Mouse (Mus musculus): Measurements from ENCODE around the gene Cxcl16. TPM values are rescaled to one million over a fixed set of nuclear protein-coding genes. Genes with fewer than 3 reads are reported as not detected.
"Not testable (repeated sequence)": the region's sequence is repeated elsewhere in the genome, so short reads cannot be mapped to it uniquely, and the experiment has no call there.

The Cxcl16 gene
- total RNA-seq (2021): 1 to 10 TPM; 2.6 to 3.1 TPM
- long read RNA-seq, experiment 1, partial matches to known transcripts: 0 of 3 reads
- long read RNA-seq, experiment 1, other reads (novel, unspliced or antisense): 0 of 3 reads
- long read RNA-seq, experiment 2, partial matches to known transcripts: 1 of 4 reads
- long read RNA-seq, experiment 2, other reads (novel, unspliced or antisense): 0 of 4 reads

GRCm38 (mm10) chr11:70459601-70460101 is at the start of gene Cxcl16:
Gene Cxcl16, minus strand, starts transcription at chr11:70459984.
- DNase-seq: peak; percentile 53
- intact Hi-C loops (cut with DNase I; ENCODE audit: low total_unique reads): loop anchor here (5.0 to 10.0 kb wide), 2 partner anchors 43 to 145 kb away; no protein-coding TSS in a partner anchor

- no peak for DNase-seq
- intact Hi-C loops (cut with DNase I; ENCODE audit: low total_unique reads): loop anchor here (5.0 kb wide), 1 partner anchor 70 kb away; no protein-coding TSS in a partner anchor
Observed at GRCm38 (mm10) chr11:70506962-70507515, 47.3 kb upstream of the Cxcl16 start.

- intact Hi-C loops (cut with DNase I; ENCODE audit: low total_unique reads): loop anchor here (5.0 kb wide), 1 partner anchor 69 kb away; no protein-coding TSS in a partner anchor
Observed at GRCm38 (mm10) chr11:70506385-70506784, 46.6 kb upstream of the Cxcl16 start.

GRCm38 (mm10) chr11:70504970-70505369 is 45.2 kb upstream of the Cxcl16 start, which contains the start of gene Tm4sf5:
Gene Tm4sf5, plus strand, starts transcription at chr11:70505244.
- intact Hi-C loops (cut with DNase I; ENCODE audit: low total_unique reads): loop anchor here (5.0 kb wide), 2 partner anchors 43 to 68 kb away; no protein-coding TSS in a partner anchor
- DNase-seq: no peak

More at GRCm38 (mm10) chr11:70506385-70506784, 46.6 kb upstream of the Cxcl16 start:
- peak; percentile 63 for DNase-seq

- DNase-seq: no peak
- intact Hi-C loops (cut with DNase I; ENCODE audit: low total_unique reads): loop anchor here (5.0 kb wide), 1 partner anchor 40 kb away; no protein-coding TSS in a partner anchor
Observed at GRCm38 (mm10) chr11:70502018-70502417, 42.2 kb upstream of the Cxcl16 start.

- DNase-seq: no peak
- intact Hi-C loops (cut with DNase I; ENCODE audit: low total_unique reads): loop anchor here (5.0 kb wide), 1 partner anchor 38 kb away; no protein-coding TSS in a partner anchor
Observed at GRCm38 (mm10) chr11:70500476-70500812, 40.7 kb upstream of the Cxcl16 start.

- intact Hi-C loops (cut with DNase I; ENCODE audit: low total_unique reads): loop anchor here (5.0 kb wide), 1 partner anchor 38 kb away; no protein-coding TSS in a partner anchor
- DNase-seq: no peak
Observed at GRCm38 (mm10) chr11:70499566-70500475, 40.0 kb upstream of the Cxcl16 start.

GRCm38 (mm10) chr11:70489684-70490083 is 29.9 kb upstream of the Cxcl16 start:
- DNase-seq: no peak
- intact Hi-C loops (cut with DNase I; ENCODE audit: low total_unique reads): no loop called here

- intact Hi-C loops (cut with DNase I; ENCODE audit: low total_unique reads): no loop called here
- peak; percentile 19 for DNase-seq
Observed at GRCm38 (mm10) chr11:70489138-70489537, 29.4 kb upstream of the Cxcl16 start.

GRCm38 (mm10) chr11:70487816-70488215 is 28.0 kb upstream of the Cxcl16 start:
- intact Hi-C loops (cut with DNase I; ENCODE audit: low total_unique reads): no loop called here
- DNase-seq: peak; percentile 43

- intact Hi-C loops (cut with DNase I; ENCODE audit: low total_unique reads): no loop called here
- no peak for DNase-seq
Observed at GRCm38 (mm10) chr11:70485498-70485897, 25.7 kb upstream of the Cxcl16 start.

- DNase-seq: no peak
- intact Hi-C loops (cut with DNase I; ENCODE audit: low total_unique reads): no loop called here
Observed at GRCm38 (mm10) chr11:70474872-70475534, 15.2 kb upstream of the Cxcl16 start.

GRCm38 (mm10) chr11:70473291-70473690 is 13.5 kb upstream of the Cxcl16 start:
- DNase-seq; intact Hi-C loops (cut with DNase I; ENCODE audit: low total_unique reads): not testable (repeated sequence)

- DNase-seq: no peak
- intact Hi-C loops (cut with DNase I; ENCODE audit: low total_unique reads): no loop called here
Observed at GRCm38 (mm10) chr11:70472716-70473115, 12.9 kb upstream of the Cxcl16 start.

GRCm38 (mm10) chr11:70469764-70470163 is 10.0 kb upstream of the Cxcl16 start:
- DNase-seq: no peak
- intact Hi-C loops (cut with DNase I; ENCODE audit: low total_unique reads): no loop called here

GRCm38 (mm10) chr11:70467902-70468619 is 8.3 kb upstream of the Cxcl16 start:
- no peak for DNase-seq
- intact Hi-C loops (cut with DNase I; ENCODE audit: low total_unique reads): no loop called here

- peak; percentile 29 for DNase-seq
Observed at GRCm38 (mm10) chr11:70465824-70466223, 6.0 kb upstream of the Cxcl16 start.

GRCm38 (mm10) chr11:70465211-70465610 is 5.4 kb upstream of the Cxcl16 start:
- no peak for DNase-seq
- intact Hi-C loops (cut with DNase I; ENCODE audit: low total_unique reads): no loop called here

More at GRCm38 (mm10) chr11:70465824-70466223, 6.0 kb upstream of the Cxcl16 start:
- intact Hi-C loops (cut with DNase I; ENCODE audit: low total_unique reads): no loop called here
